In genomic region chr15:96461541-96462512, GRCm38 (mm10) we compare ENCODE assay signal across 8 mouse cellular contexts. TPM values are rescaled to one million over a fixed set of nuclear protein-coding genes. Genes with fewer than 3 reads are reported as not detected.
A peak's percentile ranks its signal among the peaks of the same experiment; 100 is the strongest.
DNase-seq lines count a peak whose midpoint lies in the region; ATAC-seq and TF ChIP-seq lines count a peak whose summit lies in the region.

No protein-coding gene starts in this region.

- H3K4me2 ChIP-seq in heart, embryonic 11.5 days, result peak overlapping the region; percentile 78
- H3K4me2 ChIP-seq in intestine, embryonic 14.5 days (ENCODE audit: low read length), result peak overlapping the region; percentile 82
- peak overlapping the region; percentile 81 for H3K4me2 ChIP-seq in midbrain, embryonic 14.5 days (ENCODE audit: low read length)

- intact Hi-C loops in heart, postnatal 10 days (cut with DNase I), result loop anchor here (2.0 kb wide), 2 partner anchors 13 to 173 kb away; no protein-coding TSS in a partner anchor

- H3K4me3 ChIP-seq in heart, embryonic 11.5 days (ENCODE audit: low read depth, low read length), result peak overlapping the region; percentile 93
- H3K4me3 ChIP-seq in E14TG2a.4 (replicated peaks; ENCODE audit: low read length), result peak overlapping the region; percentile 87
- H3K4me3 ChIP-seq in embryonic facial prominence, embryonic 10.5 days, result peak overlapping the region; percentile 92
- H3K4me3 ChIP-seq in intestine, embryonic 14.5 days (ENCODE audit: low read depth, low read length), result peak overlapping the region; percentile 74
- H3K4me3 ChIP-seq in midbrain, embryonic 14.5 days (replicated peaks; ENCODE audit: low read depth, low read length), result peak overlapping the region; percentile 77

- ATAC-seq in heart, embryonic 11.5 days (replicated peaks; ENCODE audit: insufficient number of reproducible peaks, low FRiP score, low TSS enrichment), result peak; percentile 40; the same call in 1 of the 2 replicates
- ATAC-seq in intestine, embryonic 14.5 days (replicated peaks; ENCODE audit: low FRiP score, low TSS enrichment, low read depth), result peak; percentile 20
- peak; percentile 26; the same call in 1 of the 2 replicates for ATAC-seq in midbrain, embryonic 14.5 days (ENCODE audit: low FRiP score, low TSS enrichment)

- no peaks in the 10 kb centered on the region for H3K9me3 ChIP-seq in heart, embryonic 11.5 days (replicated peaks; ENCODE audit: control insufficient read depth, low read length)
- peaks cover 8% of the 10 kb centered on the region for H3K9me3 ChIP-seq in E14TG2a.4 (ENCODE audit: low read length)
- 0 out of 2 replicates have a peak, but pooled peaks cover 2% of the 10 kb centered on the region for H3K9me3 ChIP-seq in embryonic facial prominence, embryonic 10.5 days
- H3K9me3 ChIP-seq in intestine, embryonic 14.5 days (ENCODE audit: control insufficient read depth, low read length), result no peaks in the 10 kb centered on the region
- no peaks in the 10 kb centered on the region for H3K9me3 ChIP-seq in midbrain, embryonic 14.5 days (ENCODE audit: control insufficient read depth, low read length)

- H3K36me3 ChIP-seq in heart, embryonic 11.5 days (ENCODE audit: control insufficient read depth, insufficient read depth, low read length), result no peaks in the 10 kb centered on the region; the same call in 1 of the 2 replicates
- H3K36me3 ChIP-seq in E14TG2a.4 (ENCODE audit: insufficient read depth, low read length), result peaks cover 15% of the 10 kb centered on the region
- H3K36me3 ChIP-seq in embryonic facial prominence, embryonic 10.5 days (replicated peaks), result peaks cover 8% of the 10 kb centered on the region
- H3K36me3 ChIP-seq in intestine, embryonic 14.5 days (ENCODE audit: control insufficient read depth, insufficient read depth, low read length), result 0 out of 2 replicates have a peak, but pooled peaks cover 8% of the 10 kb centered on the region
- no peaks in the 10 kb centered on the region for H3K36me3 ChIP-seq in midbrain, embryonic 14.5 days (ENCODE audit: control insufficient read depth, insufficient read depth, low read length)

- no peak for DNase-seq in heart, postnatal 10 days
- DNase-seq in embryonic facial prominence, embryonic 10.5 days (ENCODE audit: low spot score), result peak; percentile 10
- DNase-seq in intestine, embryonic 14.5 days (ENCODE audit: low spot score), result peak; percentile 51
- no peak for DNase-seq in midbrain, embryonic 14.5 days
- no peak for DNase-seq in gastrocnemius, postnatal 4 days (ENCODE audit: low spot score in 2 of 2)
- DNase-seq in urinary bladder, adult 2 months (ENCODE audit: low spot score), result no peak

- peak overlapping the region; percentile 85 for H3K9ac ChIP-seq in heart, embryonic 11.5 days (ENCODE audit: low read depth, low read length)
- peak overlapping the region; percentile 92 for H3K9ac ChIP-seq in intestine, embryonic 14.5 days (ENCODE audit: low read length)
- peak overlapping the region; percentile 81 for H3K9ac ChIP-seq in midbrain, embryonic 14.5 days (replicated peaks; ENCODE audit: low read length)

- WGBS in heart, embryonic 11.5 days (ENCODE audit: insufficient replicate concordance), result 12% methylated on average over 22 of the region's 22 CpGs
- WGBS in embryonic facial prominence, embryonic 10.5 days, result 16% methylated on average over 22 of the region's 22 CpGs
- 8% methylated on average over 22 of the region's 22 CpGs for WGBS in intestine, embryonic 14.5 days
- WGBS in midbrain, embryonic 14.5 days, result 16% methylated on average over 22 of the region's 22 CpGs

- peaks cover 10% of the 10 kb centered on the region for H3K4me1 ChIP-seq in heart, embryonic 11.5 days (ENCODE audit: control insufficient read depth, insufficient read depth, low read length)
- H3K4me1 ChIP-seq in E14TG2a.4 (replicated peaks; ENCODE audit: low read depth, low read length), result peaks cover 41% of the 10 kb centered on the region
- H3K4me1 ChIP-seq in embryonic facial prominence, embryonic 10.5 days, result peaks cover 30% of the 10 kb centered on the region
- H3K4me1 ChIP-seq in intestine, embryonic 14.5 days (replicated peaks; ENCODE audit: control insufficient read depth, insufficient read depth, low read length), result peaks cover 28% of the 10 kb centered on the region
- peaks cover 19% of the 10 kb centered on the region; the same call in 1 of the 2 replicates for H3K4me1 ChIP-seq in midbrain, embryonic 14.5 days (ENCODE audit: control insufficient read depth, insufficient read depth, low read length)

- peak overlapping the region; percentile 94 for H3K27ac ChIP-seq in heart, embryonic 11.5 days (ENCODE audit: low read depth, low read length)
- peak overlapping the region; percentile 99 for H3K27ac ChIP-seq in embryonic facial prominence, embryonic 10.5 days (replicated peaks)
- peak overlapping the region; percentile 97 for H3K27ac ChIP-seq in intestine, embryonic 14.5 days (ENCODE audit: low read depth)
- peak overlapping the region; percentile 96 for H3K27ac ChIP-seq in midbrain, embryonic 14.5 days (replicated peaks; ENCODE audit: low read depth, low read length)

- no peaks in the 10 kb centered on the region for H3K27me3 ChIP-seq in heart, embryonic 11.5 days (ENCODE audit: control insufficient read depth, insufficient read depth, low read length)
- no peaks in the 10 kb centered on the region for H3K27me3 ChIP-seq in E14TG2a.4 (ENCODE audit: insufficient read depth, low read length)
- H3K27me3 ChIP-seq in embryonic facial prominence, embryonic 10.5 days (replicated peaks; ENCODE audit: low read depth, poor library complexity, severe bottlenecking), result no peaks in the 10 kb centered on the region
- no peaks in the 10 kb centered on the region for H3K27me3 ChIP-seq in intestine, embryonic 14.5 days (replicated peaks; ENCODE audit: control insufficient read depth, insufficient read depth, low read length)
- no peaks in the 10 kb centered on the region for H3K27me3 ChIP-seq in midbrain, embryonic 14.5 days (ENCODE audit: control insufficient read depth, insufficient read depth, low read length)

- TF ChIP-seq CTCF in E14TG2a.4 (conservative IDR thresholded peaks at IDR 0.05; ENCODE audit: low read length), result no peak

RNA-seq across cellular contexts. Expression of gene Scaf11, which starts 1.2 kb away (rescaled TPM):
- polyA plus RNA-seq in heart, embryonic 11.5 days (2014; fragmentation: Nextera tagmentation; extraction: Ambion mirVana), result 77.3 and 79.4 TPM in 2 replicates
- total RNA-seq in heart, postnatal 10 days (2021), result 10 to 100 TPM; 59.1 to 59.6 TPM
- polyA plus RNA-seq in embryonic facial prominence, embryonic 10.5 days (2016; fragmentation: Nextera tagmentation; extraction: Ambion mirVana), result 116 and 118 TPM in 2 replicates
- 104 and 109 TPM in 2 replicates for polyA plus RNA-seq in intestine, embryonic 14.5 days (2014; fragmentation: Nextera tagmentation; extraction: Ambion mirVana)
- 45.6 and 54.0 TPM in 2 replicates for polyA plus RNA-seq in midbrain, embryonic 14.5 days (2014; fragmentation: Nextera tagmentation; extraction: Ambion mirVana)
- total RNA-seq in gastrocnemius, postnatal 4 days (2021), result 10 to 100 TPM; 60.6 to 69.7 TPM
- polyA plus RNA-seq in urinary bladder, adult 2 months (2012; rRNA removed), result 38.1 and 43.5 TPM in 2 replicates

Comparison
In these comparisons a context has a peak if more than half of its experiments do, and no peak if none do; other contexts are left out.
1. DNase-seq: peak in embryonic facial prominence, embryonic 10.5 days (single experiment) and intestine, embryonic 14.5 days (single experiment); none in heart, postnatal 10 days (0 of 2), midbrain, embryonic 14.5 days (single experiment), gastrocnemius, postnatal 4 days (0 of 2) and urinary bladder, adult 2 months (single experiment).
2. Peak in every context shown above with its lines, with median percentiles within 50 percentile points of each other: ATAC-seq, H3K27ac ChIP-seq, H3K4me2 ChIP-seq, H3K4me3 ChIP-seq and H3K9ac ChIP-seq.